Mouse (Mus musculus): ENCODE measurements around the gene S100a3.

DNA sequence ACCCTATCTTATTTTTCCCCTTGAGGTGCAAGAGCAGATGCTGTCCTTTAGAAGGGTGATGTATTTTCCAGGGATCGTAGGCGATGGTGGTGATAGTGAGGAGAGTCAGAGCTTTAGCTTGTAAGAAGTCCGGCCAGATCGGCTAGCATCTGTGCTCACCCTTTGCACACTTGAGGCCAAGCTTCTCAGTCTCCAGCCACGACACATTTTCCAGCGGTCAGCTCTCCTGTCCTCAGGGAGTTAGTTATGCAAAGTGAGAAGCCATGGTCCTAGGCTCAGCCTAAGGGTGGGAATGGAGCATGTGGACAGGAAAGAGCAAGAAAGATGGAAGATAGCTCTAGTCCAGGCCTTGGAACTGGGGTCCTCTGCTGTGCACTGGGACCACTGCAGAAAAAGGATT lies 36.4 kb downstream of the S100a3 start:
- TF ChIP-seq CTCF (IDR thresholded peaks at IDR 0.05; ENCODE audit: low read depth) (no peak), EP300 (IDR thresholded peaks at IDR 0.05; ENCODE audit: low read depth) (no peak)

All from heart, postnatal 0 days (tissue).